Mouse (Mus musculus) erythroblast, embryonic 14.5 days (primary cell): ENCODE results near the gene Bbx.

Experiments used
- GATA1 ChIP-seq: IDR thresholded peaks from 2 replicates; pipeline ENCODE4 v1.6.1; 2012; ENCODE audit warnings: low read length, inconsistent platforms, mixed read lengths
- TAL1 ChIP-seq: IDR thresholded peaks from 3 replicates; pipeline ENCODE4 v1.6.1; 2012; ENCODE audit warnings: low read length, inconsistent platforms, mixed read lengths

DNA sequence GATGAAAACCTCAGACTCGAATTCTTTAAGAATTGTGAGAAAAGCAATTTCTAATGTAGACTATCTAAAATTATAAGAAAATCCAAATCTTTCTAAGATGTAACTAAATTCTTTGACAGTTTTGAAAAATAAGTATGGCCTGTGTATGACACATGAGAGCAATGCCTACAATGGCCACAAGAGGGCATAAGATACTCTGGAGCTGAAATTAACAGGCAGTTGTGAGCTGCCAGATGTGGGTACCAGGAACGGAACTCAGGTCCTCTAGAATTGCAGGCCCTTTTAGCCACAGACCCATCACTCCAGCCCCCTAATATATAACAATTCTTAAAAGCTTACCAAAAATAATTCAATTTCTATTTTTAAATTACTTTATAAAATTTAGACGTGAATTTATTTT is 57.6 kb downstream of the Bbx start:
- TF ChIP-seq TAL1 (no peak), GATA1 (no peak)
